Mouse (Mus musculus) adrenal gland, postnatal 25 days (tissue): ENCODE measurements around the gene Def6. TPM values are rescaled to one million over a fixed set of nuclear protein-coding genes. Genes with fewer than 3 reads are reported as not detected.

ENCODE experiments used
- DNase-seq: peaks from one replicate; pipeline ENCODE4 v3.0.0; 2021; ENCODE audit warnings: mixed read lengths
- total RNA-seq: library from RNA; stranded (reverse); gene quantifications from 2 replicates; pipeline ENCODE4 v1.2.3, GENCODE M21; 2021

The Def6 gene
- total RNA-seq, 1 experiment from 2014 or later: 3.1 TPM

GRCm38 (mm10) chr17:28244214-28244613, 36.6 kb downstream of the Def6 start:
- no peak for DNase-seq

- DNase-seq: no peak
Measured at GRCm38 (mm10) chr17:28244714-28245113, 37.1 kb downstream of the Def6 start.

- DNase-seq: no peak
Measured at GRCm38 (mm10) chr17:28246640-28247039, 39.1 kb downstream of the Def6 start.

GRCm38 (mm10) chr17:28247613-28248012, 40.0 kb downstream of the Def6 start:
- DNase-seq: no peak

GRCm38 (mm10) chr17:28249062-28249461, 41.5 kb downstream of the Def6 start:
- DNase-seq: no peak

GRCm38 (mm10) chr17:28251579-28252280, 44.2 kb downstream of the Def6 start:
- DNase-seq: no peak

- no peak for DNase-seq
Measured at GRCm38 (mm10) chr17:28252281-28252648, 44.7 kb downstream of the Def6 start.

- DNase-seq: no peak
Measured at GRCm38 (mm10) chr17:28253216-28253615, 45.6 kb downstream of the Def6 start.

GRCm38 (mm10) chr17:28254804-28255203, 47.2 kb downstream of the Def6 start:
- no peak for DNase-seq

GRCm38 (mm10) chr17:28255651-28256050, 48.1 kb downstream of the Def6 start:
- DNase-seq: no peak

GRCm38 (mm10) chr17:28256651-28257328, 49.2 kb downstream of the Def6 start:
- no peak for DNase-seq

GRCm38 (mm10) chr17:28258325-28258724, 50.7 kb downstream of the Def6 start:
- no peak for DNase-seq

- no peak for DNase-seq
Measured at GRCm38 (mm10) chr17:28259890-28260542, 52.4 kb downstream of the Def6 start.

GRCm38 (mm10) chr17:28260543-28260909, 52.9 kb downstream of the Def6 start:
- no peak for DNase-seq

GRCm38 (mm10) chr17:28261795-28262194, 54.2 kb downstream of the Def6 start:
- no peak for DNase-seq

GRCm38 (mm10) chr17:28263181-28263894, 55.8 kb downstream of the Def6 start:
- no peak for DNase-seq

GRCm38 (mm10) chr17:28267251-28267650, 59.7 kb downstream of the Def6 start:
- DNase-seq: no peak

GRCm38 (mm10) chr17:28270165-28270564, 62.6 kb downstream of the Def6 start:
- DNase-seq: no peak

- no peak for DNase-seq
Measured at GRCm38 (mm10) chr17:28271537-28272266, 64.1 kb downstream of the Def6 start.

- DNase-seq: no peak
Measured at GRCm38 (mm10) chr17:28272281-28272680, 64.7 kb downstream of the Def6 start.

- no peak for DNase-seq
Measured at GRCm38 (mm10) chr17:28272837-28273236, 65.3 kb downstream of the Def6 start.

- DNase-seq: peak; percentile 47
Measured at GRCm38 (mm10) chr17:28274739-28275138, 67.2 kb downstream of the Def6 start.
